Mouse (Mus musculus) liver, embryonic 13.5 days (tissue): ENCODE data around the gene Rabgap1l. TPM values are rescaled to one million over a fixed set of nuclear protein-coding genes. Genes with fewer than 3 reads are reported as not detected.

Experiments
- ATAC-seq: fragments of 200-750 bp; cut with Nextera tagmentation; 2 replicates; pipeline ENCODE4 v1.8.0; 2017; ENCODE audit warnings: low read depth, mild to moderate bottlenecking, moderate number of reproducible peaks, moderate library complexity
- DNase-seq: peaks from one replicate; pipeline ENCODE4 v3.0.0; 2022
- H3K27ac ChIP-seq: fragments of 300-500 bp; sonication (generic); 2 replicates; pipeline ENCODE4 v1.5.1; 2015; ENCODE audit warnings: moderate library complexity, mild to moderate bottlenecking, inconsistent platforms
- H3K27me3 ChIP-seq: fragments of 300-500 bp; sonication (generic); 2 replicates; pipeline ENCODE4 v1.6.1; 2015; ENCODE audit warnings: mild to moderate bottlenecking, inconsistent platforms
- H3K36me3 ChIP-seq: fragments of 300-500 bp; sonication (generic); 2 replicates; pipeline ENCODE4 v1.6.1; 2015; ENCODE audit warnings: mild to moderate bottlenecking, inconsistent platforms
- H3K4me1 ChIP-seq: fragments of 300-500 bp; sonication (generic); replicated peaks from 2 replicates; pipeline ENCODE4 v1.6.1; 2015; ENCODE audit warnings: inconsistent platforms
- H3K4me2 ChIP-seq: fragments of 300-500 bp; sonication (generic); 2 replicates; pipeline ENCODE4 v1.6.1; 2015; ENCODE audit warnings: inconsistent platforms, mild to moderate bottlenecking, moderate library complexity
- H3K4me3 ChIP-seq: fragments of 300-500 bp; sonication (generic); replicated peaks from 2 replicates; pipeline ENCODE4 v1.5.1; 2015; ENCODE audit warnings: mild to moderate bottlenecking, inconsistent platforms
- H3K9ac ChIP-seq: fragments of 300-500 bp; sonication (generic); 2 replicates; pipeline ENCODE4 v1.6.1; 2015; ENCODE audit warnings: mild to moderate bottlenecking, inconsistent platforms
- H3K9me3 ChIP-seq: fragments of 300-500 bp; sonication (generic); replicated peaks from 2 replicates; pipeline ENCODE4 v1.6.1; 2016; ENCODE audit warnings: inconsistent platforms
- WGBS: fragments of 180-500 bp; shearing (Covaris S2); methylation state at CpG from one replicate; pipeline ENCODE4 v1.1.7; 2015; ENCODE audit not compliant: insufficient replicate concordance; 5-methylcytosine and 5-hydroxymethylcytosine counted together
- polyA plus RNA-seq: library from polyadenylated mRNA; unstranded; fragments of >200 nt; fragmentation: Nextera tagmentation; extraction: Ambion mirVana; gene quantifications from 2 replicates; pipeline ENCODE4 v1.2.1, GENCODE M21; 2015

Rabgap1l gene
- polyA plus RNA-seq, 1 experiment from 2014 or later, result 37.5 TPM

GRCm38 (mm10) chr1:160531402-160531801 is 261.6 kb downstream of the Rabgap1l start:
- Histone ChIP-seq H3K4me1 (no peaks in the 10 kb centered on the region), H3K4me3 (no peak overlapping the region), H3K27me3 (no peaks in the 10 kb centered on the region), H3K27ac (no peak overlapping the region), H3K9ac (no peak overlapping the region), H3K9me3 (no peaks in the 10 kb centered on the region), H3K36me3 (no peaks in the 10 kb centered on the region), H3K4me2 (no peak overlapping the region)
- ATAC-seq, result no peak
- WGBS, result 76% methylated on average over 5 of the region's 5 CpGs
- DNase-seq, result no peak

GRCm38 (mm10) chr1:160521918-160522317 is 271.1 kb downstream of the Rabgap1l start:
- WGBS, result 60% methylated on average over 3 of the region's 3 CpGs
- Histone ChIP-seq H3K36me3 (no peaks in the 10 kb centered on the region), H3K27ac (no peak overlapping the region), H3K4me1 (no peaks in the 10 kb centered on the region), H3K27me3 (no peaks in the 10 kb centered on the region), H3K9me3 (no peaks in the 10 kb centered on the region), H3K9ac (no peak overlapping the region), H3K4me2 (no peak overlapping the region), H3K4me3 (no peak overlapping the region)
- ATAC-seq (no peak), DNase-seq (no peak)

- DNase-seq (no peak), ATAC-seq (no peak)
- Histone ChIP-seq H3K27ac (no peak overlapping the region), H3K36me3 (no peaks in the 10 kb centered on the region), H3K4me1 (no peaks in the 10 kb centered on the region), H3K9ac (no peak overlapping the region), H3K4me3 (no peak overlapping the region), H3K4me2 (no peak overlapping the region), H3K27me3 (no peaks in the 10 kb centered on the region), H3K9me3 (no peaks in the 10 kb centered on the region)
- WGBS, result 64% methylated on average over 3 of the region's 3 CpGs
These were observed 272.3 kb downstream of the Rabgap1l start for GRCm38 (mm10) chr1:160520665-160521064.

GRCm38 (mm10) chr1:160519896-160520465 is 273.0 kb downstream of the Rabgap1l start:
- WGBS, result 74% methylated on average over 1 of the region's 1 CpGs
- no peak for ATAC-seq

DNA sequence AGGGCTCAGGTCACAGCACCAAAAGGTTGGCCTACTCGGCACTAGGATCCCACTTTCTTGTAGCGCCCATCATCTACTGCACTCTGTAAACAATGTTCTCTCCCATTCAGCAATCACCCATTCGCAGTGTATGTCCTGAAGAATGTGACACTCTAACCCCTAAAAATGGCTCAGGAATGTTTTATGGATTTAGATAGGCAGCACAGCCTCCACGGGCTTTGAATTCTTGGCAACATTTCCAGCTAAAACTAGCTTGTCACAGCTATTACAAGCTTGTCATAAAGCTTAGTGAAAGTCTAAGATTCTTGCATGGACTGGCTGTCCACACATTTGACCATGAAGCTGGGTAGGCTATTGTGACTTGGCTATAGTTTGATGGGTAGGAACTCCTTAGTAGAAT is 274.5 kb downstream of the Rabgap1l start:
- H3K9me3 ChIP-seq, result no peaks in the 10 kb centered on the region
- no peak overlapping the region for H3K4me2 ChIP-seq
- H3K4me1 ChIP-seq, result no peaks in the 10 kb centered on the region
- no peaks in the 10 kb centered on the region for H3K27me3 ChIP-seq
- 74% methylated on average over 4 of the region's 4 CpGs for WGBS
- ATAC-seq (no peak), DNase-seq (no peak)
- H3K27ac ChIP-seq, result no peak overlapping the region
- H3K4me3 ChIP-seq, result no peak overlapping the region
- H3K36me3 ChIP-seq, result no peaks in the 10 kb centered on the region
- no peak overlapping the region for H3K9ac ChIP-seq

More at GRCm38 (mm10) chr1:160519896-160520465, 273.0 kb downstream of the Rabgap1l start:
- no peak overlapping the region for H3K27ac ChIP-seq
- no peak overlapping the region for H3K9ac ChIP-seq
- no peaks in the 10 kb centered on the region for H3K4me1 ChIP-seq
- no peaks in the 10 kb centered on the region for H3K9me3 ChIP-seq
- no peak overlapping the region for H3K4me3 ChIP-seq
- H3K36me3 ChIP-seq, result no peaks in the 10 kb centered on the region
- no peaks in the 10 kb centered on the region for H3K27me3 ChIP-seq
- no peak overlapping the region for H3K4me2 ChIP-seq
- no peak for DNase-seq

GRCm38 (mm10) chr1:160507766-160508165 is 285.2 kb downstream of the Rabgap1l start:
- ATAC-seq, result no peak

DNA sequence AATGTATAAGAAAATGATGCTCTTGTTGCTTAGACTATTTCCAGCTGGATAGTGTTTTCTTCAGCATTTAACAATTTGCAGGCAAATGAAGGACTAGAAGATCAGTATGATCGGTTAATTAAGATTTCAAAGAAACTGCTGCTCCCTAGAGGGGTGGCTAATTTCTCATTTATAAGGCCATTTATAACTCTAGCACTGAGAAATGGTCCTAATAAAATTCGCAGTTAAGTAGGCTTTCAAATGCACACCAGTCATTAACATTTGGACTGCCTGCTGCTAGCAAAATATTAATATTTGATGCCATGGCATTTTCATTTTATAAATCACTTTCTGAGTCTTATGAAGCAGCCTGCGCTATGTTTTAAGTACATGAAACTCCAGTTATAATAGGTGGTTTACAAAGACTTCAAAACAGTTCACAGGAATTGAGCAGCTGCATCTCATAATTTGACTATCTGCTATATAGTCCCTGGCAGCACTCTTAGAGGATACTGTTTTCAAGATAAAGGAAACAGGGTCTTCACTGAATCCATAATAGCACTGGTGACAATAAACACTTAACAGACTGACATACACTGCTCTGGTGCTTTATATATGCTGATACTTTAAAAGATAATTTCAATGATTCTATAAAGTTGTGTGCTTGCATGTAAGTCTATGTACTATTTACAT is 296.0 kb downstream of the Rabgap1l start:
- Histone ChIP-seq H3K4me2 (no peak overlapping the region), H3K27ac (no peak overlapping the region), H3K4me3 (no peak overlapping the region), H3K9ac (no peak overlapping the region), H3K4me1 (no peaks in the 10 kb centered on the region), H3K27me3 (no peaks in the 10 kb centered on the region), H3K36me3 (no peaks in the 10 kb centered on the region), H3K9me3 (no peaks in the 10 kb centered on the region)
- ATAC-seq (no peak), DNase-seq (no peak)
- WGBS, result 77% methylated on average over 3 of the region's 3 CpGs

More at GRCm38 (mm10) chr1:160507766-160508165, 285.2 kb downstream of the Rabgap1l start:
- no peaks in the 10 kb centered on the region for H3K36me3 ChIP-seq
- H3K4me3 ChIP-seq, result no peak overlapping the region
- no peaks in the 10 kb centered on the region for H3K4me1 ChIP-seq
- no peak overlapping the region for H3K9ac ChIP-seq
- H3K9me3 ChIP-seq, result no peaks in the 10 kb centered on the region
- no peak overlapping the region for H3K27ac ChIP-seq
- DNase-seq, result no peak
- no peaks in the 10 kb centered on the region for H3K27me3 ChIP-seq
- no peak overlapping the region for H3K4me2 ChIP-seq

GRCm38 (mm10) chr1:160485731-160486130 is 307.3 kb downstream of the Rabgap1l start:
- DNase-seq (no peak), ATAC-seq (no peak)
- Histone ChIP-seq H3K4me2 (no peak overlapping the region), H3K4me3 (no peak overlapping the region), H3K27ac (no peak overlapping the region), H3K9me3 (no peaks in the 10 kb centered on the region), H3K9ac (no peak overlapping the region), H3K27me3 (no peaks in the 10 kb centered on the region), H3K36me3 (no peaks in the 10 kb centered on the region), H3K4me1 (no peaks in the 10 kb centered on the region)
- WGBS, result 52% methylated on average over 3 of the region's 3 CpGs

DNA sequence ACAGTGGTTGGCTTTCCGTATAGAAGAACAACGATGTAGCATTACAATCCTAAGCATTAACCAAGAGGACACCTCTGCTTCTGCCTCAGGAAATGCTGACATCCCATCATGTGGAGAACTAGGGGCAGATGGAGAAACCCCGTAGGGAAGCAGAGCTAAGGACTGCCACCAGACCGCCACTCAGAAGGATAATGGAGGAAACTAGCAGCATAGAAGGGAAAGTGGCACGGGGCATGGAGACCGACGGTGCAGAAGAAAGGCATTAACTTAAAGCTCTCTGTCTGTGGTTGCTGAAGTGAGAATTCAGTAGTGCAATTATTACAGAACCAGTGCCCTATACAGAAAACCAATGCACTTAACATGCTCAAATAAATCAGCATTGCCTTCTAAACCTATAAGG is 308.0 kb downstream of the Rabgap1l start:
- DNase-seq (no peak), ATAC-seq (no peak)
- Histone ChIP-seq H3K9me3 (no peaks in the 10 kb centered on the region), H3K27ac (no peak overlapping the region), H3K9ac (no peak overlapping the region), H3K4me2 (no peak overlapping the region), H3K36me3 (no peaks in the 10 kb centered on the region), H3K4me1 (no peaks in the 10 kb centered on the region), H3K4me3 (no peak overlapping the region), H3K27me3 (no peaks in the 10 kb centered on the region)
- WGBS, result 76% methylated on average over 7 of the region's 7 CpGs

GRCm38 (mm10) chr1:160481643-160482042 is 311.4 kb downstream of the Rabgap1l start:
- Histone ChIP-seq H3K27me3 (no peaks in the 10 kb centered on the region), H3K9me3 (no peaks in the 10 kb centered on the region), H3K4me1 (no peaks in the 10 kb centered on the region), H3K9ac (no peak overlapping the region), H3K27ac (no peak overlapping the region), H3K4me2 (no peak overlapping the region), H3K36me3 (no peaks in the 10 kb centered on the region), H3K4me3 (no peak overlapping the region)
- WGBS, result 83% methylated on average over 2 of the region's 2 CpGs
- DNase-seq, result no peak
- ATAC-seq, result no peak

DNA sequence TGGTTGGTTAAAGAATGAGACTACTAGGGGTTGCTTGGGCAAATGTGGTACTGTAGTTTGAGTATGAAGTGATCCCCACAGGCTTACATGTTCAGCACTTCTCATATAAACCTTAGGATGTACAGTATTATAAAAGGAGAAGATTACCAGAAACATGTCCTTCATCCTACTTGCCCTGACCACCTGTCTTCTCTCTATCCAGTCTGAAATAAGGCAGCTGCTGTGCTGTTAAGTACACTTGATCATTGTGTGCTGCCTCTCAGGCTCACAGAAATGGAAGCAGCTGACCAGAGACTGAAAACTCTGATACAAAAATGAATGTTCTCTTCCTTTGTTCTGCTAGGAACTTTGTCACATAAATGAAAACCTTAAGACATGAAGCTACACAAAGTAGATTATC is 325.6 kb downstream of the Rabgap1l start:
- H3K4me3 ChIP-seq, result no peak overlapping the region
- no peaks in the 10 kb centered on the region for H3K9me3 ChIP-seq
- no peaks in the 10 kb centered on the region for H3K27me3 ChIP-seq
- ATAC-seq (no peak), DNase-seq (no peak)
- no peak overlapping the region for H3K4me2 ChIP-seq
- H3K27ac ChIP-seq, result no peak overlapping the region
- H3K4me1 ChIP-seq, result no peaks in the 10 kb centered on the region
- H3K36me3 ChIP-seq, result no peaks in the 10 kb centered on the region
- H3K9ac ChIP-seq, result no peak overlapping the region

GRCm38 (mm10) chr1:160465186-160465585 is 327.8 kb downstream of the Rabgap1l start:
- H3K36me3 ChIP-seq, result no peaks in the 10 kb centered on the region
- DNase-seq (no peak), ATAC-seq (no peak)
- no peak overlapping the region for H3K27ac ChIP-seq
- H3K9ac ChIP-seq, result no peak overlapping the region
- H3K4me1 ChIP-seq, result no peaks in the 10 kb centered on the region
- no peak overlapping the region for H3K4me2 ChIP-seq
- no peaks in the 10 kb centered on the region for H3K9me3 ChIP-seq
- no peak overlapping the region for H3K4me3 ChIP-seq
- H3K27me3 ChIP-seq, result no peaks in the 10 kb centered on the region
